Mouse (Mus musculus) liver, embryonic 16.5 days (tissue): ENCODE data around the gene Cux1. TPM values are rescaled to one million over a fixed set of nuclear protein-coding genes. Genes with fewer than 3 reads are reported as not detected.

Source experiments
- ATAC-seq: fragments of 200-750 bp; cut with Nextera tagmentation; 2 replicates; pipeline ENCODE4 v1.8.0; 2017; ENCODE audit warnings: low read depth, mild to moderate bottlenecking, moderate number of reproducible peaks, moderate library complexity
- H3K27ac ChIP-seq: fragments of 300-500 bp; sonication (generic); 2 replicates; pipeline ENCODE4 v1.5.1; 2014; ENCODE audit warnings: mild to moderate bottlenecking, low read length
- H3K27me3 ChIP-seq: fragments of 300-500 bp; sonication (generic); 2 replicates; pipeline ENCODE4 v1.6.1; 2014; ENCODE audit warnings: low read depth, low read length, mixed read lengths; ENCODE audit not compliant: control insufficient read depth, insufficient read depth
- H3K36me3 ChIP-seq: fragments of 300-500 bp; sonication (generic); 2 replicates; pipeline ENCODE4 v1.6.1; 2014; ENCODE audit warnings: mild to moderate bottlenecking; ENCODE audit not compliant: control insufficient read depth, insufficient read depth
- H3K4me1 ChIP-seq: fragments of 300-500 bp; sonication (generic); 2 replicates; pipeline ENCODE4 v1.6.1; 2014; ENCODE audit warnings: low read depth, low read length, mixed read lengths; ENCODE audit not compliant: control insufficient read depth
- H3K4me2 ChIP-seq: fragments of 300-500 bp; sonication (generic); 2 replicates; pipeline ENCODE4 v1.6.1; 2014; ENCODE audit warnings: low read depth, low read length, mixed read lengths
- H3K4me3 ChIP-seq: fragments of 300-500 bp; sonication (generic); 2 replicates; pipeline ENCODE4 v1.5.1; 2014; ENCODE audit warnings: low read depth, mild to moderate bottlenecking, low read length
- H3K9ac ChIP-seq: fragments of 300-500 bp; sonication (generic); 2 replicates; pipeline ENCODE4 v1.6.1; 2014; ENCODE audit warnings: low read depth, low read length
- H3K9me3 ChIP-seq: fragments of 300-500 bp; sonication (generic); replicated peaks from 2 replicates; pipeline ENCODE4 v1.6.1; 2016; ENCODE audit warnings: low read length; ENCODE audit not compliant: control insufficient read depth
- WGBS: fragments of 180-500 bp; shearing (Covaris S2); extraction: QIAGEN DNeasy Blood & Tissue Kit; methylation state at CpG from one replicate; pipeline ENCODE4 v1.1.7; 2014; ENCODE audit not compliant: insufficient replicate concordance; 5-methylcytosine and 5-hydroxymethylcytosine counted together
- polyA plus RNA-seq: library from polyadenylated mRNA; unstranded; fragments of >200 nt; fragmentation: Nextera tagmentation; extraction: Ambion mirVana; gene quantifications from 2 replicates; pipeline ENCODE4 v1.2.1, GENCODE M21; 2015

The Cux1 gene
- polyA plus RNA-seq, 1 experiment from 2014 or later, result 17.1 TPM

DNA sequence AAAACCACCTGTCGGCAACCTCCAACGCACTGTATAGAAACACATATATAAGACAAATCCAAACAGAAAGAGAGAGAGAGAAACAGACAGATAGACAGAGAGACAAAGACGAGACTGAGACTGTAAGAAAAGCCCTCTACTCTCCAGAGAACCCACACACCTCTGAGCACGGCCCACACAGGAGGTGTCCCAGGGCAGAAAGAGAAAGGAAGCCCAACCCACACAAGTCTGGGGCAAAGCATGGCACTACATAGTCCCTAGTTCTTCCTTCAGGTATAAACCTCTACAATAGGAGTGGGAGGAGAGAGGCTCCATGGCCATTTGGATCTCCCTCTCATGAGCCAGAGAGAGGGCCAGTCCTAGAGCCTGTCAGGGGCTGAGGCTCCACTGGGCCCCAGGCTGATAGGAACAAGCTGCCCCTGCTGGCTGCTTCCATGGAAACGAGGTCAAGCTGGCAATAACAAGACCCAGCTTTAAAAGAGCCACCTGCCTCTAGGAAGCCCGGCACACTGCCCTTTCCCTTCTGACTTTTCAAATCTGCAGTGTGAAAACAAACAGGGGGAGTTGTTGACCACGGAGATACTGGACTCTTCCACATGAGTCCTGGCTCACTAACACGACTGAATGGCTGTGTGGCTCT is 99.8 kb downstream of the Cux1 start:
- H3K4me2 ChIP-seq, result no peak overlapping the region

DNA sequence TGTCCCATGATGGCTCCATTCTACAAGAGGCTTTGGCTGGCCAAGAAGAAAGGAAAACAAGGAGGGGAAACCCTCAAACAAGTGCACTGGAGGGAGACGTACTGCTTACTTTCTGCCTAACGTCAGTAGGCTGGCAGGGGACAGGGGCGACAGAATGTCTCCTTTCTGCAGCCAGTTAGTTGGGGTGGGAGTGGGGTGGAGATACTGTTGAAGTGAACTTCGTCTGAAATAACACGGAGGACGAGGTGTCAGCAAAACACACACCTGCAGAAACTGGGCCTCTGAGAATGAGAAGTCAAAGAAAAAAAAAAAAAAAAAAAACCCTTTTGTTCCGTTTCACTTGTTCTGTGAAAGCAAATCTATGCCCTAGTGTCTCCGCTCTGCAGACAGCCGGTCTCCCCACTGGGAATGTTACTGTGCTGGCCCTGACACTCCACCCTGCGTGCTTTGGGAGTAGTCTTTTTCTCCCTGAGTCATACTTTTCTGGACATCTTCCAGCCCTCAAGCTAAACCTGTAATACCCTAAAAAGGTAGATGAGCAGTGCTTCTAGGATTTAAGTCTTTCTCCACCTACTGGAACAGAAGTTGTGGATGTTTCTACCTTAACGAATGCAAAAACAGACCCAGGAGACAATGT is 101.4 kb downstream of the Cux1 start:
- Histone ChIP-seq H3K4me1 (peaks cover 13% of the 10 kb centered on the region; the same call in 1 of the 2 replicates), H3K9me3 (no peaks in the 10 kb centered on the region), H3K4me2 (no peak overlapping the region), H3K27me3 (no peaks in the 10 kb centered on the region), H3K4me3 (no peak overlapping the region), H3K36me3 (no peaks in the 10 kb centered on the region), H3K27ac (no peak overlapping the region), H3K9ac (no peak overlapping the region)
- WGBS, result 58% methylated on average over 11 of the region's 11 CpGs
- no peak for ATAC-seq

More for the DNA sequence above, 99.8 kb downstream of the Cux1 start:
- Histone ChIP-seq H3K4me1 (peaks cover 13% of the 10 kb centered on the region; the same call in 1 of the 2 replicates), H3K9me3 (no peaks in the 10 kb centered on the region), H3K27me3 (no peaks in the 10 kb centered on the region), H3K36me3 (no peaks in the 10 kb centered on the region), H3K4me3 (no peak overlapping the region), H3K9ac (no peak overlapping the region), H3K27ac (no peak overlapping the region)
- ATAC-seq, result no peak; the same call in 1 of the 2 replicates
- 27% methylated on average over 6 of the region's 8 CpGs for WGBS

GRCm38 (mm10) chr5:136465366-136465765 is 101.9 kb downstream of the Cux1 start:
- Histone ChIP-seq H3K9me3 (no peaks in the 10 kb centered on the region), H3K9ac (no peak overlapping the region), H3K27me3 (no peaks in the 10 kb centered on the region), H3K4me2 (no peak overlapping the region), H3K36me3 (no peaks in the 10 kb centered on the region), H3K4me3 (no peak overlapping the region), H3K4me1 (peaks cover 13% of the 10 kb centered on the region; the same call in 1 of the 2 replicates), H3K27ac (no peak overlapping the region)
- ATAC-seq, result no peak
- 39% methylated on average over 5 of the region's 5 CpGs for WGBS

DNA sequence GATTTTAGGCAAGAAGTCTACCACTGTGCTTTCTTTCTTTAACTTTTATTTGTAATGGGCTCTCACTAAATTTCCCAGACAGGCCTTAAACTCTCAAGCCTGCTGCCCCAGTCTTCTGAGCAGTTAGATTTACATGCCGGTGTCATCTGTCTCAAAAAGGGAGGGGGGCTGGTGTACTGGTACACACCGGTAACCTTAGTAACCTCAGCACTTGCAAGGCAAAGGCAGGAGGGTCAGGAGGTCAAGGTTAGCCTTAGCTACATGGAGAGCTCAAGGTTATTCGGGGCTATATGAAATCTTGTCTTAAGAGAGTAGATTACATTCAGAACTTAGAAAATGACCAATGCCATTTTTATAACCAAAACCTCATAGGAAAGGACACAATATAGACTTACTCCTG is 102.4 kb downstream of the Cux1 start:
- H3K27me3 ChIP-seq, result no peaks in the 10 kb centered on the region
- no peaks in the 10 kb centered on the region for H3K9me3 ChIP-seq
- no peaks in the 10 kb centered on the region for H3K36me3 ChIP-seq
- WGBS, result 71% methylated on average over 3 of the region's 3 CpGs
- H3K27ac ChIP-seq, result no peak overlapping the region
- peaks cover 13% of the 10 kb centered on the region; the same call in 1 of the 2 replicates for H3K4me1 ChIP-seq
- no peak for ATAC-seq
- H3K9ac ChIP-seq, result no peak overlapping the region
- no peak overlapping the region for H3K4me3 ChIP-seq
- H3K4me2 ChIP-seq, result no peak overlapping the region

DNA sequence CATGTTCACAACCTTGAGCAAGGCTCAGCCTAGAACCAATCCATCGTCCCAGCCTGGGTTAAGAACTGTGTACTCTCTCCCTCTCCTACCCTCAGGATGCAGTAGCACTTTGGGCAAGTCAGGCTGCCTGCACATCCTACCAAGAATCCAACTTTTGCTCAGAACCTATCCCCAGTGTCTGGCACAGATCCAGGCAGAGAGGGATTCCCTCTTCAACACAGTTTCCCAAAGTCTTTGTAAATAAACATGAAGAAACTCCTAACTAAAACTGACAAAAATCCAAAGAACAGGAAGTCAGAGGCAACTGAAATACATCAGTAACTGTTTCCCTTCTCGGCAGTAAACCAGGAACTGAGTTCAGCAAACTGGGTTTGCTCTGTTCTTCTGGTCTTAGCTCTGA is 103.2 kb downstream of the Cux1 start:
- H3K9me3 ChIP-seq, result no peaks in the 10 kb centered on the region
- 28% methylated on average over 2 of the region's 2 CpGs for WGBS
- H3K36me3 ChIP-seq, result no peaks in the 10 kb centered on the region
- no peak overlapping the region for H3K4me2 ChIP-seq
- H3K4me1 ChIP-seq, result peaks cover 13% of the 10 kb centered on the region; the same call in 1 of the 2 replicates
- no peak overlapping the region; the same call in 1 of the 2 replicates for H3K27ac ChIP-seq
- no peaks in the 10 kb centered on the region for H3K27me3 ChIP-seq
- no peak overlapping the region for H3K4me3 ChIP-seq
- ATAC-seq, result no peak
- H3K9ac ChIP-seq, result no peak overlapping the region

GRCm38 (mm10) chr5:136462613-136463012 is 104.7 kb downstream of the Cux1 start:
- no peaks in the 10 kb centered on the region for H3K27me3 ChIP-seq
- no peaks in the 10 kb centered on the region for H3K36me3 ChIP-seq
- ATAC-seq, result no peak
- H3K27ac ChIP-seq, result no peak overlapping the region
- peaks cover 5% of the 10 kb centered on the region for H3K4me1 ChIP-seq
- no peak overlapping the region for H3K4me2 ChIP-seq
- no peak overlapping the region for H3K9ac ChIP-seq
- 59% methylated on average over 6 of the region's 6 CpGs for WGBS
- no peak overlapping the region for H3K4me3 ChIP-seq
- no peaks in the 10 kb centered on the region for H3K9me3 ChIP-seq

DNA sequence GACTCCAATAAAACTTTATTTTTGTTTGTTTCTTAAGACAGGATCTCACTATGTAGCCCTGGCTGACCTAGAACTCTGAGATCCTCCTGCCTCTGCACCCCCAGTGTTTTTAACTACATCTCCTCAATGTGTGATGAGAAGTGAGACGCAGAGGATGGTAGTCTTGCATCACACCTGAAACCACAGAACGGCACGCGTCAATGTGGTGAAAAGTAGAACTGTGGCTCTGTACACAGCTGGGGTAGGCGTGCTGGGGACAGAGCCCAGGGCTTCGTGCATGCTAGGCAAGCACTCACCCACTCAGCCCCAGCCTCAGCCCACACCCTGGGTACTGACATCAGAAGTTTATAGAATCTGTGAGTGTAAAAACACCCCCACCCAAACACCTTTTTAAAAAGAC is 107.4 kb downstream of the Cux1 start:
- 61% methylated on average over 6 of the region's 6 CpGs for WGBS
- no peak overlapping the region for H3K4me2 ChIP-seq
- peaks cover 8% of the 10 kb centered on the region for H3K4me1 ChIP-seq
- no peak overlapping the region for H3K27ac ChIP-seq
- ATAC-seq, result no peak
- no peaks in the 10 kb centered on the region for H3K27me3 ChIP-seq
- H3K9me3 ChIP-seq, result no peaks in the 10 kb centered on the region
- H3K9ac ChIP-seq, result no peak overlapping the region
- H3K4me3 ChIP-seq, result no peak overlapping the region
- no peaks in the 10 kb centered on the region for H3K36me3 ChIP-seq

DNA sequence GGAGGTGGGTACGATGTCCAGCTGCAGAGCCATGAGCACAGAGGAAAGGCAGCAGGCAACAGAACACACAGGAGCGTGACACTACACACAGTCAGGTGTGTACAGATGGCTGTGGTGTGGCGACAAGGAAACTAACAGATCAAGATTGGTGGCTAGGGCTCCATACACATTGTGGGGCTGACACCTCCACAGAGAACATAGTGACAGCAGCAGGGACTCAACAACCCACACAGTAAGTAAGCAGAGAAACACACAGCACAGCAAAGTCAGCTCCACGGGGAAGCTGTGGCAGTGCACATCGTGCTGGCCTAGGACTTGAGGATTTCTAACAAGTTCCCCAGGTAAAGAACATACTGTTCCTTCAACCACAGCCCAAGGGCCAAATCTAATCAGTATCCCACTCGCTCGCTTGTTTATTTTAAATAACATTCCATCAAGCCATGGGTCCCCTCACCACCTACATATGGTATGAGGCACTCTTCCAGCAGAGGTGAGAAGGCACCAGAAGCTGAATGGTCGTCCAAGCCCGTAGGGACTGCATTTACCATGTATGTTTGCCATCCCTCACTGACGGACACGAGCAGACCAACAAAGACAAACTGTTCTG is 108.3 kb downstream of the Cux1 start:
- Histone ChIP-seq H3K27ac (no peak overlapping the region), H3K4me3 (no peak overlapping the region), H3K36me3 (no peaks in the 10 kb centered on the region), H3K9me3 (no peaks in the 10 kb centered on the region), H3K4me1 (peaks cover 7% of the 10 kb centered on the region), H3K4me2 (no peak overlapping the region), H3K27me3 (no peaks in the 10 kb centered on the region), H3K9ac (no peak overlapping the region)
- WGBS, result 51% methylated on average over 11 of the region's 11 CpGs
- no peak for ATAC-seq
